Mouse (Mus musculus) neural tube, embryonic 11.5 days (tissue): ENCODE results near the gene Olfr1423. TPM values are rescaled to one million over a fixed set of nuclear protein-coding genes. Genes with fewer than 3 reads are reported as not detected.

Experiments
- ATAC-seq: fragments of 200-750 bp; cut with Nextera tagmentation; 2 replicates; pipeline ENCODE4 v1.8.0; 2017; ENCODE audit warnings: moderate number of reproducible peaks, mild to moderate bottlenecking, moderate TSS enrichment, moderate library complexity; ENCODE audit not compliant: insufficient read depth, low FRiP score, low TSS enrichment
- DNase-seq: peaks from one replicate; pipeline ENCODE4 v3.0.0-alpha.2; 2015; ENCODE audit warnings: low spot score
- H3K27ac ChIP-seq: fragments of 300-500 bp; sonication (generic); 2 replicates; pipeline ENCODE4 v1.5.1; 2014; ENCODE audit warnings: low read depth, mild to moderate bottlenecking, low read length
- H3K27me3 ChIP-seq: fragments of 300-500 bp; sonication (generic); 2 replicates; pipeline ENCODE4 v1.6.1; 2014; ENCODE audit warnings: mild to moderate bottlenecking, low read length, mixed read lengths; ENCODE audit not compliant: control insufficient read depth, insufficient read depth
- H3K36me3 ChIP-seq: fragments of 300-500 bp; sonication (generic); 2 replicates; pipeline ENCODE4 v1.6.1; 2014; ENCODE audit warnings: mild to moderate bottlenecking, low read length, moderate library complexity, mixed read lengths; ENCODE audit not compliant: control insufficient read depth, insufficient read depth
- H3K4me1 ChIP-seq: fragments of 300-500 bp; sonication (generic); 2 replicates; pipeline ENCODE4 v1.6.1; 2014; ENCODE audit warnings: low read length, mixed read lengths; ENCODE audit not compliant: control insufficient read depth, insufficient read depth
- H3K4me2 ChIP-seq: fragments of 300-500 bp; sonication (generic); 2 replicates; pipeline ENCODE4 v1.6.1; 2014; ENCODE audit warnings: low read depth, mild to moderate bottlenecking, moderate library complexity
- H3K4me3 ChIP-seq: fragments of 300-500 bp; sonication (generic); 2 replicates; pipeline ENCODE4 v1.5.1; 2014; ENCODE audit warnings: low read depth, low read length
- H3K9ac ChIP-seq: fragments of 300-500 bp; sonication (generic); 2 replicates; pipeline ENCODE4 v1.6.1; 2014; ENCODE audit warnings: mild to moderate bottlenecking, low read length
- H3K9me3 ChIP-seq: fragments of 300-500 bp; sonication (generic); 2 replicates; pipeline ENCODE4 v1.6.1; 2016; ENCODE audit warnings: low read length; ENCODE audit not compliant: control insufficient read depth
- WGBS: fragments of 180-500 bp; shearing (Covaris S2); extraction: QIAGEN DNeasy Blood & Tissue Kit; methylation state at CpG from one replicate; pipeline ENCODE4 v1.1.7; 2014; 5-methylcytosine and 5-hydroxymethylcytosine counted together
- polyA plus RNA-seq: library from polyadenylated mRNA; unstranded; fragments of >200 nt; fragmentation: Nextera tagmentation; extraction: Ambion mirVana; gene quantifications from 2 replicates; pipeline ENCODE4 v1.2.1, GENCODE M21; 2014

Gene Olfr1423
- polyA plus RNA-seq, 1 experiment from 2014 or later = not detected

DNA sequence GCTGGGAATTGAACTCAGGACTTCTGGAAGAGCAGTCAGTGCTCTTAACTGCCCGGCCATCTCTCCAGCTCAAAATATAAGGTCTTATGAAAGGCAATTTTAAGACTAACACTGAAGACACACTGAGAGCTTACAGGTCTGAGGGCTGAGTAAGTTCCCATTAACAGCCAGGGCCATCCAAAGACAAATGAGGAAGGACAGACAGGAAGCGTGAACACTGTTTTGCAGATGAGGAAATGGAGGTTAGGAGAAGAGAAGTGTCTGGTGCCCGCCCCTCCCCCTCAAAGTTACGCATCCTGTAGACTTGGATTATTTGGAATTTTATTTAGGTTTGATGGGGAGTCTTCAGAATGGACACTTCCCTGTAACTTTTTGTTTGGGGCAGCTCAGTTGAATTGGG is 17.0 kb downstream of the Olfr1423 start:
- DNase-seq (no peak), ATAC-seq (no peak)
- Histone ChIP-seq H3K4me3 (no peak overlapping the region), H3K9me3 (no peaks in the 10 kb centered on the region), H3K27ac (no peak overlapping the region), H3K4me2 (no peak overlapping the region), H3K27me3 (no peaks in the 10 kb centered on the region), H3K9ac (no peak overlapping the region), H3K36me3 (no peaks in the 10 kb centered on the region), H3K4me1 (no peaks in the 10 kb centered on the region)
- WGBS = 85% methylated on average over 4 of the region's 4 CpGs

DNA sequence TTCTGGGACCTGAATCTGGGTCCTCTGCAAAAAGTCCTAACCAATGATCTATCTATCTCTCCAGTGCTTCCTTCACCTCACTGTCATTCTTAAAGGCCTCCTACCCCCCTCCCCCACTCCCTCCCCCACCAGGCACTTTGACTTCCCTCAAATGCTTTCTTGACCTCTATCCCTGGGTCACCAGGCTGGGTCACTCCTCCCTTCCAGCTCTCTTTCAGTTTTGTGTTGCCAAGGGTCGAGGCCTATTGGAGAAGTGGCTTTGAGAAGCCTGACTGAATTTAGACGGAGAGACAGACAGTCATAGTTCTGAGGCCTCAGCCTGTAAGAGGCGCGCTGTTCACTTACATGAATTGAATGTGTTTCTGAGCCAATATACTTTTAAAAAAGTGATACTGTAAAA is 24.9 kb downstream of the Olfr1423 start:
- no peaks in the 10 kb centered on the region for H3K36me3 ChIP-seq
- ATAC-seq (no peak), DNase-seq (no peak)
- no peaks in the 10 kb centered on the region for H3K27me3 ChIP-seq
- no peak overlapping the region for H3K9ac ChIP-seq
- H3K9me3 ChIP-seq = no peaks in the 10 kb centered on the region
- no peak overlapping the region for H3K4me2 ChIP-seq
- H3K27ac ChIP-seq = no peak overlapping the region
- 82% methylated on average over 4 of the region's 4 CpGs for WGBS
- no peak overlapping the region for H3K4me3 ChIP-seq
- no peaks in the 10 kb centered on the region for H3K4me1 ChIP-seq

DNA sequence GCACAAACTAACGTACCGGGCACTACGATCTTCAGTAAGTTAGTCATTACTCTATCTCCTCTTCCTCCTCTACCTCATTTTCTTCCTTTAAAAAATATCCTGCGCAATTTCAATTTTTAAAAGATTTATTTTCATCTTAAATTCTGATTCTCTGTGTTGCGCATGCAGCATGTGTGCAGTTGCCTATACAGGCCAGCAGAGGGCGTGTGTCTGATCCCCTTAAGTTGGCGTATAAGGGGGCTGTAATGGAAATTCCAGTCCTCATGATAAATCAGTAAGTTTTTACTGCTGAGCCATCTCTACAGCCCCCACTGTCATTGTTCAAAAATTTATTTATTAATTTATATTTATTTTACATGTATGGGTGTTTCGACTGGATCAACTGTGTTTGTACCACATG is 25.4 kb downstream of the Olfr1423 start:
- H3K27me3 ChIP-seq = no peaks in the 10 kb centered on the region
- no peaks in the 10 kb centered on the region for H3K36me3 ChIP-seq
- ATAC-seq = no peak
- DNase-seq = no peak
- H3K9me3 ChIP-seq = no peaks in the 10 kb centered on the region
- 76% methylated on average over 8 of the region's 8 CpGs for WGBS
- no peak overlapping the region for H3K9ac ChIP-seq
- no peak overlapping the region for H3K4me3 ChIP-seq
- H3K4me1 ChIP-seq = no peaks in the 10 kb centered on the region
- H3K4me2 ChIP-seq = no peak overlapping the region
- no peak overlapping the region for H3K27ac ChIP-seq

DNA sequence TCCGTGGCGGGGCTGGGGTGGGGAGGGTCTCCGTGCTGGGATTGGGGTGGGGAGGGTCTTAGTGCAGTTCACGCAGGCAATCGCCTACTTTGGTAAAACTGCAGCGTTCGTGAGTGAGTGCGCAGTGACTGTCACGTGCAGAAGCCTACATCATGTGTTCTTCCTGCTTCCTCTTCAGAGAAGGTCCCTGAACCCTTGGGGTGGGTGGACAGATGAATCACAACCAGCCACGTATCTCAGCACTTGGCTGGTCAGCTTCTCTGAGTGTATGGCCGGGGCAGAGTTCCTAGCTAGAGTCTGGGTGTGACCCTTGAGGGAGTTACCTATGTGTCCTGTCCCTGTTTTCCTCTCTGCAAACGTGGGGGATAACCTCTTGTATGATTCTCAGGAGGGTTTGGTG is 27.9 kb downstream of the Olfr1423 start:
- Histone ChIP-seq H3K4me3 (peak overlapping the region; percentile 58), H3K9me3 (no peaks in the 10 kb centered on the region), H3K4me2 (peak overlapping the region; percentile 47), H3K9ac (peak overlapping the region; percentile 48), H3K4me1 (no peaks in the 10 kb centered on the region), H3K27me3 (no peaks in the 10 kb centered on the region), H3K36me3 (no peaks in the 10 kb centered on the region), H3K27ac (no peak overlapping the region)
- DNase-seq (peak; percentile 44), ATAC-seq (no peak)
- WGBS = under 1% methylated on average over 12 of the region's 12 CpGs

DNA sequence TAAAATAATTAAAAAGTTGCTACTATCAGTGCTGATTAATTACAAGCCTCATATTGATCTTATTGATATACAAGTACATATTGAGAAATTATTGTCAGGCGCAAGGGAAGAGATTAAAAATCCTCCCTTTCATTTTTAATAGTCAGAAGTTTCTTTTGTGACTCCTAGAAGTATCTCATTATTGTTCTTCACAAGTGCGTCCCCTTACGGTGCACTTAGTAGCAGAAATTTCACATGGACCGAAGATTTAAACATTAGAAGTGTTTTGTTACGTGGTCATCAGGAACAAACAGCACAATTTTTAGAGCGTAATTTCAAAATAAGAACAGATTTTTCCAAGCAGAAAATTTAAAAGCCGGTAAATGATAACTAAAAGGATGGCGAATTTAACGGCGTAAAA is 28.5 kb downstream of the Olfr1423 start:
- Histone ChIP-seq H3K36me3 (no peaks in the 10 kb centered on the region), H3K4me3 (peak overlapping the region; percentile 58), H3K4me2 (peak overlapping the region; percentile 47), H3K4me1 (no peaks in the 10 kb centered on the region), H3K27ac (no peak overlapping the region), H3K9me3 (no peaks in the 10 kb centered on the region), H3K27me3 (no peaks in the 10 kb centered on the region), H3K9ac (peak overlapping the region; percentile 48; the same call in 1 of the 2 replicates)
- 2% methylated on average over 10 of the region's 10 CpGs for WGBS
- ATAC-seq (no peak), DNase-seq (no peak)

DNA sequence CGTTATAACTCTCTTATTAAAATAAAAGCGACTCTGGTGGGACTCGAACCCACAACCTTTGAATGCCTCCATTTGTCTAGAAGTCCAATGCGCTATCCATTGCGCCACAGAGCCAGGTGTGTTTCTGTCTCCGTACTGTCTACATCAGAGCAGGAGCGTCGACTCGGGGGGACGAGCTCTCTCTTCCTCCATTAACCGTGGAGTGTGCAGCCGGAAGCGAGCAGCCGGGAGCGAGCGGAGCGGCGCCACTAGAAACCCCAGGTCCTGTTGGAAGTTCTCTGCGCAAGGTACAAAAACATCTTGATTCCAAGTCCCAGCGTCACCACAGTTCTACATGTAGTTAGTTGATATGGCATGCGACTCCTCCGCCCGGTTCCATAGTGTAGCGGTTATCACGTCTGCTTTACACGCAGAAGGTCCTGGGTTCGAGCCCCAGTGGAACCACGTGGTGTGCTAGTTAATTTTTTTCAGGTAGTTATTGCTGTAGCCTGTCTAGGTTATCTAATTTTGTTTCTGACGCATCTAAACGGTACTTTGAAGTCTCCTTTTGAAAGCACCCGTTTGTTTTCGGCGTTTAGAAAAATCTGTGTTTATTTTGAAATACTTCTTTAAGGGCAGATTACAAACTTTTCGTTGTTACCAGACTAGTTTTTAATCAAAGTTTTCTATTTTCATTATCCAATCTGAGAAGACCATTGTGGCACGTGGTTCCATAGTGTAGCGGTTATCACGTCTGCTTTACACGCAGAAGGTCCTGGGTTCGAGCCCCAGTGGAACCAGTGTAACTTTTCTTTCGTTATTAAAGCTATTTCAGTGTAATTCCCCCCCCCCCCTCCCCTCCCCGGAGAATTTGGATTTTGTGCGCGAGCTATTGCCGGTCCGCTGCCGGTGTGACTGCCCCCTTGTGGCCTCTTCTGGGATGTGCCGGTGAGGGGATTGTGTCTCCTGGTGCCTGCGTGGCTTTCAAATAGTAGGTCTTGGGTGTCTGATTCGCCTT is 29.3 kb downstream of the Olfr1423 start:
- H3K9ac ChIP-seq = peak overlapping the region; percentile 44
- H3K27me3 ChIP-seq = no peaks in the 10 kb centered on the region
- under 1% methylated on average over 49 of the region's 49 CpGs for WGBS
- H3K36me3 ChIP-seq = no peaks in the 10 kb centered on the region
- H3K4me1 ChIP-seq = no peaks in the 10 kb centered on the region
- no peaks in the 10 kb centered on the region for H3K9me3 ChIP-seq
- ATAC-seq (peak; percentile 84), DNase-seq (peak; percentile 93)
- H3K4me3 ChIP-seq = peak overlapping the region; percentile 58
- no peak overlapping the region for H3K27ac ChIP-seq
- H3K4me2 ChIP-seq = peak overlapping the region; percentile 60

DNA sequence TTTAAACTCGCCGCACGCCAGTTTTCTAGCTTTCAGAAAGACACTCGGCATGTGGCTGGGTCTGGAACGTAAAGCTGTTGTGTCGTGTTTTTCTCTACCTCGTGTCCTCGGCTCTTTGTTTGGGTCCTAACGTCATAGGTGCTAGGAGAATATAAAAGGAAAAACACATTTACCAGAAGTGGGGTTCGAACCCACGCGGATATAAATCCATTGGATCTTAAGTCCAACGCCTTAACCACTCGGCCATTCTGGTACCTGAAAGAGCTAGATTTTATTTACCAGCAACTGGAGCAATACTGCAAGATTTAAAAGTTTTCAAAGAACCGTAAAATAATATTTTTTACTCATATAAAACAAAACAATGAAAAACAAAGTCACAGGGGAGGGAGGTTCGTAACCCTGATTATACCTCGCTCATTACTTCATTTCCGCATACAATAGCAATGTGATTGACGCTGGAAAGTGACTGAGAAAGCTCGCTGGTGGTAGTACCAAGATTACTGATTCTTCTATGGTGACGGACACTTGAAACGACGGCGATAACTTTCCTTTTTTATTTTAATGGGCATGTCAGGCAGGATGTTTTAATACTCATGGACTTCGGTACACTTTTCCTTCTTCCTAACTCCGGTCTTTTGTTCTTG is 30.1 kb downstream of the Olfr1423 start:
- WGBS = under 1% methylated on average over 26 of the region's 26 CpGs

DNA sequence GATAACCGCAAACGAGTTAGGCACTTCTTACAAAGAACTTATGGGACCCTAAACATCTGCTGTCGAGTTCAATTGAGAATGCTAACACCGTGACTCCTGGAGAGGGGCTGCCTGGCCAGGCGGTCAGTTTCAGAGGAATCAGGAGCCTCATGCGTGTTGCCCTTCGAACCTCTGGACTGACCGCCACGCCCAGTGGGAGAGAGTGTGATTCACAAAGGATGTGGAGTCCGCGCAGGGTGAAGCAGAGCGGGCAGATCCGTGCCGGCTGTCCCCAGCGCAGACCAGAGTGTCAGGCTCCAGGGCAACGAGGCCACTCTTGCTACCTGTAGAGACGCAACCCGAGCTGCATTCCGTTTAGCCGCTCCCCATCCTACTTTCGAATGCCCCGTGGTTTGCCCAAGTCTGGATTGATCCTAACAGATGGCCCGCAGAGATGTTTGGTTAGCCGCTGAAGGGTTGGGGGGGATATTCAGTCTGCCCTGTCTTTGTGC is 30.8 kb downstream of the Olfr1423 start:
- H3K4me2 ChIP-seq = peak overlapping the region; percentile 60
- DNase-seq = peak; percentile 82
- H3K27ac ChIP-seq = peak overlapping the region; percentile 88
- ATAC-seq = peak; percentile 21
- H3K27me3 ChIP-seq = no peaks in the 10 kb centered on the region
- H3K4me3 ChIP-seq = peak overlapping the region; percentile 58
- H3K9ac ChIP-seq = peak overlapping the region; percentile 83
- 0% methylated on average over 24 of the region's 24 CpGs for WGBS
- H3K36me3 ChIP-seq = no peaks in the 10 kb centered on the region
- no peaks in the 10 kb centered on the region for H3K9me3 ChIP-seq
- no peaks in the 10 kb centered on the region for H3K4me1 ChIP-seq

More for the DNA sequence above, 30.1 kb downstream of the Olfr1423 start:
- Histone ChIP-seq H3K9ac (peak overlapping the region; percentile 83), H3K9me3 (no peaks in the 10 kb centered on the region), H3K27me3 (no peaks in the 10 kb centered on the region), H3K4me2 (peak overlapping the region; percentile 60), H3K36me3 (no peaks in the 10 kb centered on the region), H3K4me3 (peak overlapping the region; percentile 58), H3K27ac (peak overlapping the region; percentile 88; the same call in 1 of the 2 replicates), H3K4me1 (no peaks in the 10 kb centered on the region)
- peak; percentile 81 for DNase-seq
- peak; percentile 61 for ATAC-seq
